Mouse (Mus musculus): Measurements from ENCODE around the gene Ndufaf3. TPM values are rescaled to one million over a fixed set of nuclear protein-coding genes. Genes with fewer than 3 reads are reported as not detected.

Gene Ndufaf3
- 23.8 and 31.2 TPM in 2 replicates for polyA plus RNA-seq (2012; rRNA removed)

GRCm38 (mm10) chr9:108566815-108567776 is at the start of gene Ndufaf3:
TSS of gene Ndufaf3 (minus strand) at chr9:108567434.

GRCm38 (mm10) chr9:108596998-108597764 is 29.9 kb upstream of the Ndufaf3 start, which contains the start of gene P4htm:
TSS of gene P4htm (minus strand) at chr9:108597667.

GRCm38 (mm10) chr9:108578545-108579343 is 11.5 kb upstream of the Ndufaf3 start, which contains the start of gene Wdr6:
TSS of gene Wdr6 (minus strand) at chr9:108578739.

GRCm38 (mm10) chr9:108569381-108570206 is 2.4 kb upstream of the Ndufaf3 start, which contains the start of gene Dalrd3:
TSS of gene Dalrd3 (plus strand) at chr9:108569886.

GRCm38 (mm10) chr9:108560227-108560841 is 6.9 kb downstream of the Ndufaf3 start, which contains the start of gene Impdh2:
TSS of gene Impdh2 (plus strand) at chr9:108560286.

GRCm38 (mm10) chr9:108516380-108517251 is 50.6 kb downstream of the Ndufaf3 start, which contains the start of gene Qrich1:
TSS of gene Qrich1 (plus strand) at chr9:108516806.

Other genes starting within 250 kb of the Ndufaf3 start
- gene Gpx1, start 228.5 kb downstream of the Ndufaf3 start, polyA plus RNA-seq (2012; rRNA removed) = 883 and 1,488 TPM in 2 replicates
- 30.4 and 31.9 TPM in 2 replicates for gene Usp4, start 219.6 kb downstream of the Ndufaf3 start, polyA plus RNA-seq (2012; rRNA removed)
- gene 1700102P08Rik, start 174.6 kb downstream of the Ndufaf3 start, polyA plus RNA-seq (2012; rRNA removed) = 0.24 TPM in 1 of 2 replicates, not detected in the other
- not detected in 2 replicates for gene Ccdc36, start 138.9 kb downstream of the Ndufaf3 start, polyA plus RNA-seq (2012; rRNA removed)
- not detected in 2 replicates for gene BC048562, start 131.0 kb downstream of the Ndufaf3 start, polyA plus RNA-seq (2012; rRNA removed)
- 9.5 and 10.1 TPM in 2 replicates for gene Ccdc71, start 106.9 kb downstream of the Ndufaf3 start, polyA plus RNA-seq (2012; rRNA removed)
- gene Klhdc8b, start 105.9 kb downstream of the Ndufaf3 start, polyA plus RNA-seq (2012; rRNA removed) = 35.5 and 42.0 TPM in 2 replicates
- 38.1 and 42.5 TPM in 2 replicates for gene Lamb2, start 87.7 kb downstream of the Ndufaf3 start, polyA plus RNA-seq (2012; rRNA removed)
- gene Usp19, start 76.8 kb downstream of the Ndufaf3 start, polyA plus RNA-seq (2012; rRNA removed) = 45.4 and 45.6 TPM in 2 replicates
- gene Qars, start 59.7 kb downstream of the Ndufaf3 start, polyA plus RNA-seq (2012; rRNA removed) = 95.3 and 101 TPM in 2 replicates
- gene Qrich1, start 50.6 kb downstream of the Ndufaf3 start, polyA plus RNA-seq (2012; rRNA removed) = 28.5 and 33.1 TPM in 2 replicates
- gene Impdh2, start 7.1 kb downstream of the Ndufaf3 start, polyA plus RNA-seq (2012; rRNA removed) = 46.7 and 49.6 TPM in 2 replicates
- gene Dalrd3, start 2.5 kb upstream of the Ndufaf3 start, polyA plus RNA-seq (2012; rRNA removed) = 107 and 117 TPM in 2 replicates
- gene Wdr6, start 11.3 kb upstream of the Ndufaf3 start, polyA plus RNA-seq (2012; rRNA removed) = 15.0 and 15.9 TPM in 2 replicates
- 5.0 and 6.7 TPM in 2 replicates for gene P4htm, start 30.2 kb upstream of the Ndufaf3 start, polyA plus RNA-seq (2012; rRNA removed)
- gene Arih2, start 82.0 kb upstream of the Ndufaf3 start, polyA plus RNA-seq (2012; rRNA removed) = 12.1 and 13.6 TPM in 2 replicates
- gene Slc25a20, start 94.7 kb upstream of the Ndufaf3 start, polyA plus RNA-seq (2012; rRNA removed) = 11.4 and 14.5 TPM in 2 replicates
- 8.8 and 10.6 TPM in 2 replicates for gene Prkar2a, start 121.9 kb upstream of the Ndufaf3 start, polyA plus RNA-seq (2012; rRNA removed)
- 37.1 and 45.1 TPM in 2 replicates for gene Ip6k2, start 216.4 kb upstream of the Ndufaf3 start, polyA plus RNA-seq (2012; rRNA removed)
- 14.5 and 38.1 TPM in 2 replicates for gene Nckipsd, start 240.9 kb upstream of the Ndufaf3 start, polyA plus RNA-seq (2012; rRNA removed)

Data from stomach, adult 2 months (tissue).